In the genomic region with DNA sequence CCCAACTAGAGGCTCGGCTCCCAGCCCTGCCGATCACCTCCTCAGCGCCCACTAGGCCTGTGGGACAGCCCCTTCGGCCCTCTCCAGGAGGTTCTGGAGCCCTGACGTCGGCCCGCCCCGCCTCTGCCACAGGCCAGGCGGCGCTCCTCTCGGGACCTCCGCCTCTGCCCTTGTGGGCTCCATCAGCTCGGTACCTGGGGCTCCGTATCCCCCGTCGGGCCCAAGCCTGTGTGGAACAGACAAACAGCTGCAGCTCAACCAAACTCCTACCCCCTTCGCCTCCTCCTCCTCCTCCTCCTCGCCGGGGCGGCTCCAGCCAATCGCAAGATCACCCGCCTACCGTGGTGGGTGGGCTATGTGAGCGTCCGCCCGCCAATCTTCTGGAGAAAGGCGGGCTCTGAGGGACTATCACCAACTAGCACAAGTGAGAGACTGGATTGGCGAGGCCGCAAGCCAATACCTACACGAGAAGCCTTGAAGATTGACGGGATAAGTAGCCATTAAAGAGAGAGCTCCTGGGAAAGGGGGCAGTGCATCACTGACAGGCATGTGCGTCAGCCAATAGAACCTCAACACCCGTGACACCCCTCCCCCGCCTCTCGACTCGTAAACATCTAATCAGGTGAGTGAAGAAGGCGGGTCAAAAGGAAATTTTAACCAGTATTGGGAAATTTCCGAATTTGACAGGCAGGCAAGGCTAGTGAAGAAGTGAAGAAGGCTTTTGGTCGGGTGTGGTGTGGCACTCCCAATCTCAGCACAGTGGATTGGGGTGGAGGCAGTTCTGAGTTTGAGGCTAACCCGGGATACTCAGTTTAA, we compare ENCODE assay signal across 8 mouse cellular contexts. TPM values are rescaled to one million over a fixed set of nuclear protein-coding genes. Genes with fewer than 3 reads are reported as not detected.
DNase-seq lines count a peak whose midpoint lies in the region; ATAC-seq lines count a peak whose summit lies in the region.

TSS of gene Rab5b (minus strand) at position 273 of the 816 bp plus-strand sequence.

- intact Hi-C loops in gastrocnemius, postnatal 14 days (cut with DNase I; ENCODE audit: low total_unique reads), result no loop called here
- intact Hi-C loops in left cerebral cortex, postnatal 10 days (cut with DNase I), result no loop called here

- DNase-seq in adrenal gland, adult (ENCODE audit: inconsistent age in 2 of 2, low spot score in 1 of 2), result peak; percentile 99 to 100
- DNase-seq in embryo, embryonic 10.5 days (ENCODE audit: low spot score), result peak; percentile 99
- peak; percentile 98 for DNase-seq in gastrocnemius, postnatal 14 days
- DNase-seq in left cerebral cortex, postnatal 10 days (ENCODE audit: extremely low spot score in 1 of 2, low spot score in 2 of 2), result peak; percentile 99 to 100
- peak; percentile 99 for DNase-seq in right cerebral cortex, postnatal 25 days
- DNase-seq in urinary bladder, postnatal 4 days (ENCODE audit: low spot score in 2 of 2), result peak; percentile 96 to 98

- ATAC-seq in inflammation-experienced regulatory T-cells, adult 6 months, result peak; percentile 99
- peak; percentile 97 for ATAC-seq in megakaryocyte-erythroid progenitor cell, adult 5-6 weeks (replicated peaks; ENCODE audit: low FRiP score, low TSS enrichment, poor library complexity, severe bottlenecking)

RNA-seq across cellular contexts. Expression of gene Rab5b, which starts in this region (rescaled TPM):
- 10 to 100 TPM; 75.2 to 78.2 TPM for total RNA-seq in gastrocnemius, postnatal 14 days (2021)
- 10 to 100 TPM; 44.3 to 69.5 (median 63.9) TPM for polyA plus RNA-seq in inflammation-experienced regulatory T-cells, adult 6 months (2017; shearing (Covaris generic))
- total RNA-seq in left cerebral cortex, postnatal 10 days (2021), result 100 to 1,000 TPM; 120 to 121 TPM
- 16.2 and 22.1 TPM in 2 replicates for total RNA-seq in megakaryocyte-erythroid progenitor cell, adult 5-6 weeks (2014; fragmentation: Nextera tagmentation)
- total RNA-seq in megakaryocyte-erythroid progenitor cell, adult 5-6 weeks (2017), result 16.6 and 19.1 TPM in 2 replicates

Comparison
In these comparisons a context has a peak if more than half of its experiments do, and no peak if none do; other contexts are left out.
1. Peak in every context shown above with its lines: DNase-seq and ATAC-seq.